Mouse (Mus musculus) regulatory T cell (primary cell): ENCODE measurements around the gene Stard8.
"Not testable (repeated sequence)": the region's sequence is repeated elsewhere in the genome, so short reads cannot be mapped to it uniquely, and the experiment has no call there.

Source experiments
- in situ Hi-C: fragments of 300-600 bp; cut with MboI, MseI; formaldehyde crosslinking; loops from one replicate; pipeline ENCODE4 v1.15.1; 2025; ENCODE audit warnings: high pct_unique_total_duplicates

The Stard8 gene

GRCm38 (mm10) chrX:99003046-99003445 lies at the start of gene Stard8:
Stard8 (plus strand) TSS chrX:99003248.
- in situ Hi-C loops, result no loop called here

DNA sequence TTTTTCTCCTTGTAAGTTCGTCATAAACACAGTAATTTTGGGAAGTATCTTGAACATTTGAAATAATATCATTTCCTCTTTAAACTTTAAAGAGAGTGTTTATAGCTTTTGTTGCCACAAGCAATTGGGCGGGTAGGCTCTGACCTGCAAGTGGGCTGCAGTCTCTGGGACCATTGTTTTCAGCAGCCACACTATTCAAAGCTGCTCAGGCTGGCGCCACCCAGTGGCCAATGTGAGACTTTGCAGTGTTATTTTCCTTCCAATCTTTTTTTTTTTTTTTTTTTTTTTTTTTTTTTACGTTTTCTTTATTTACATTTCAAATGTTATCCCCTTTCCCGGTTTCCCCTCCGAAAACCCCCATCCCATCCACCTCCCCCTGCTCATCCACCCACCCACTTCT lies 49.1 kb upstream of the Stard8 start:
- in situ Hi-C loops, result no loop called here

DNA sequence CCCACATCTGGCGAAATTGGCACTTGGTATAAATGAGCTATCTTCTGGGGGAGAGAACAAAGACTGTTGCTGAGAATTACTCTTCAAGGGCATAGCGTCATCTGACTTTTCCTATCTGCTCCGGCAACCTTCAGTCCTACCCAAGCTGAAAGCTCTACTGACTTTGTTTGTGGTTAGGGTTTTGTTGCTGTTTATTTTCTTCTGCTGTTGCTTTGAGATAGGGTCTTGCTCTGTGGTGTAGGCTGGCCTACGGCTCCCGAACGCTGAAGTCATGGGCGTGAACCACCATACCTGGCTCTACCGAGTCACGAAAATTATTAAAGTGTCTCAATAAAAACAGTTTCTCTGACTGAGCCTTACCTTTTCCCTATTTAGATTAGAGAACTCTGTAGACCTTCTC lies 44.8 kb upstream of the Stard8 start:
- in situ Hi-C loops, result no loop called here

DNA sequence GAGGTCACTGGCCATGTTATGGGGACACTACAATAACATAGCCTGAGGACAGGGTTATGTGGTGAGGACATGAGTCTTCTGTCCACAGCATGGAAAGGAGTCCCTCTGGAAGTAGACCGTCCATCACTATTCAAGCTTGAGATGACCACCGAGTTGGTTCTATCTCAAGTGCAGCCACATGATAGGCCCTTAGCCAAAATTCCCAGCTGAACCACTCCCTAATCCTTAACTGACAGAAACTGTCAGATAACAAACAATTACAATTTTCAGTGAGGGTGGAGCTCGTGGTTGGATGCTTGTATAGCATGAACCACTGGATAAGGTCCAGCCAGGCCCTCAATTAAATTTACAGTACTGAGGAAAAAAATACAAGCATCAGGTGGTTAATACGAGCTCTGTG lies 44.0 kb upstream of the Stard8 start:
- in situ Hi-C loops, result no loop called here

- in situ Hi-C loops, result loop anchor here (10.0 kb wide), 1 partner anchor 1541 kb away; no protein-coding TSS in a partner anchor
Measured at GRCm38 (mm10) chrX:98963742-98964141, 39.3 kb upstream of the Stard8 start.

GRCm38 (mm10) chrX:98964513-98964912 lies 38.5 kb upstream of the Stard8 start:
- in situ Hi-C loops, result loop anchor here (10.0 kb wide), 1 partner anchor 1540 kb away; no protein-coding TSS in a partner anchor

GRCm38 (mm10) chrX:98986611-98987010 lies 16.4 kb upstream of the Stard8 start:
- in situ Hi-C loops, result not testable (repeated sequence)

DNA sequence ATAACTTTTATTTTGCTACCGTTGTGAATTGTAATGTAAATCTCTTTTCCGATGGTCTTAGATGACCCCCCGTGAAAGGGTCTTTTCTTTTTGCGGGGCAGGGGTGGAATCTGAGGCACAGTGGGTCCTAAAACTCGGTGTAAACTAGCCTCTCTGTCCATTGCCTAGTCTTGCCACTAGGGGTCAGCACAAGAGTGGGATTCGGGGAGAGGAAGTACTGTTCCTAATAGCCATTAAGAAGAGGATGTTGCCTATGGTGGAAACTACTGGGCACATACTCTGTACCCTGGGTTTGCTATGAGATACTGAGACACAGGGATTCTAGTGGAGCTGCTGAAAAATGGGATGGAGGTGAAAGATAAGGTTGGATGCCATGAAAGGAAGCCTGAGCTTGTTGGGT lies 13.5 kb upstream of the Stard8 start:
- in situ Hi-C loops, result no loop called here

- in situ Hi-C loops, result no loop called here
Measured at GRCm38 (mm10) chrX:99002065-99002464, 983 bp upstream of the Stard8 start.

DNA sequence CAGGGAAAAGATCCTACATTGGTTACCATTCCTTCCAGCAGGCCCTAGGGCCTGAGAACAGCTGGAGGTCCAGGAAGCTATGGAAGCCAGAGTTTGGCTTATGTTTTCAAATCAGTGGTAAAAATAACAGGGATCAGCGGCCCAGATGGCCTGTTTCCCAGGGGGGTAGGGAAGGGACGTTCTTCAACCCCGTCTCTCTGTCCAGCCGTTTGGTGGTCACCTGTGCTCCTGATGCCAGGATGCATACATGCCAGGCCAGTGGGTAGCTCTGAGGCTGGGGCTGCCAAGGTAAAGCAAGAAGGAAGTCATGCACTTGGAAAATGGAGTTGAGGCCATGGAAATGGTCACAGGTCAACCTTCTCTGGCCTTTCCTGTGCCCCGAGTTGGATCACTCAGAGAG lies 7.5 kb downstream of the Stard8 start:
- in situ Hi-C loops, result no loop called here

GRCm38 (mm10) chrX:99011281-99011680 lies 8.2 kb downstream of the Stard8 start:
- in situ Hi-C loops, result no loop called here

GRCm38 (mm10) chrX:99012486-99012885 lies 9.4 kb downstream of the Stard8 start:
- in situ Hi-C loops, result no loop called here

DNA sequence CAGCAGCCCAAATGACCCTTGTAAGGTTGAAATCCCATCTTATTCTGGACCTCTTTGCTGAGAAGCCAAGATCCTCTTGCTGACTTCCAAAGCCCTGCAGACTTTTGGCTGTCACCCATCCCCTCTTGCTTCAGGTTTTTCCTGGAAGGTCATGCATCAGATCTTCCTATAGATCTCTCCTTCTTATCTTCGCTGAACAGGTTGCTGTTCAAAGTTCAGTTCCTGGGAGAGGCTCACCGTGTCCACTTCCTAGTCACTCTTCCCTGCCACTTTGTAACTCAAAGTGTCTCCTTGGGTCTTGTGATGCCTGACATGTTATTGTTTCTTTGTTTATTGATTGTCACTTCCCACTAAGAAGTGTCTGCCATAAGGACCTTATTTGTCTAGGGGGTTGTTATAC lies 12.7 kb downstream of the Stard8 start:
- in situ Hi-C loops, result no loop called here

- in situ Hi-C loops, result no loop called here
Measured at GRCm38 (mm10) chrX:99016987-99017386, 13.9 kb downstream of the Stard8 start.

- in situ Hi-C loops, result no loop called here
Measured at GRCm38 (mm10) chrX:99017874-99018273, 14.8 kb downstream of the Stard8 start.

- in situ Hi-C loops, result no loop called here
Measured at GRCm38 (mm10) chrX:99019303-99019702, 16.3 kb downstream of the Stard8 start.

DNA sequence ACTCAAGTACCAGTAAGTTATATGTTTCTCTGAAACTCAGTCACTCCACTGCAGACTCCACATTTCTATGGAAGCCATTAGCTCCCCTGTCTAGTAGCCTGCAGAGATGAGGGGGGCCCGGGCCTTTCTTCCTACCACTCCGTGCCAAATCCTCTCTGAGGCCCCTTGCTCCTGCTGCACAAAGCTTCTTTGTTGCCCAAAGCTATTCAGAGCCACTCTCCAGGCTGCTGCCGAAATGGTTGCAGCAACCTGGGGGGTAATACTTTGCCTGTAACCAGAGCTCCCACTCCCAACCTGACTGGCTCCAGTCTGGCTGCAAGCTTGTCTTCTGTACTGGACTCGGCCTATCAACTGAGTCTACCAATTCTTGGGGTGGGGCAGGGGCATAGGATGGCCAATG lies 17.2 kb downstream of the Stard8 start:
- in situ Hi-C loops, result no loop called here

GRCm38 (mm10) chrX:99021593-99021992 lies 18.5 kb downstream of the Stard8 start:
- in situ Hi-C loops, result no loop called here

DNA sequence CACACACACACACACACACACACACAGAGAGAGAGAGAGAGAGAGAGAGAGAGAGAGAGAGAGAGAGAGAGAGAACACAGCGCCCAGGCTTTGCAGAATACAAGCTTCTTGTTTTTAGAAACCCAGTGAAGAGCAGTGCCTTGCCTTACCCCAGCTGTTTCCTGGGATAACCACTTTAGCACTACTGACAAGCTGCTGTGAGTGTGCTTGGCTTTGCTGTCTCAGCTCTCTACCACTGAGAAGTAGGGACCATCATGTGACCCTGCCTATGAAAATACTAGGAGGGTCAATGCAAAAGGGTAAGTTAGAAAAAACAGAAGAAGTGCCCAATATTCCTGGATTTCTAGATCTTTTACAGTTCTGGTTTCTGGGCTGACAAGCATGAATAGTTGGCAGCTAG lies 20.9 kb downstream of the Stard8 start:
- in situ Hi-C loops, result no loop called here

GRCm38 (mm10) chrX:99035407-99035806 lies 32.4 kb downstream of the Stard8 start:
- in situ Hi-C loops, result no loop called here

DNA sequence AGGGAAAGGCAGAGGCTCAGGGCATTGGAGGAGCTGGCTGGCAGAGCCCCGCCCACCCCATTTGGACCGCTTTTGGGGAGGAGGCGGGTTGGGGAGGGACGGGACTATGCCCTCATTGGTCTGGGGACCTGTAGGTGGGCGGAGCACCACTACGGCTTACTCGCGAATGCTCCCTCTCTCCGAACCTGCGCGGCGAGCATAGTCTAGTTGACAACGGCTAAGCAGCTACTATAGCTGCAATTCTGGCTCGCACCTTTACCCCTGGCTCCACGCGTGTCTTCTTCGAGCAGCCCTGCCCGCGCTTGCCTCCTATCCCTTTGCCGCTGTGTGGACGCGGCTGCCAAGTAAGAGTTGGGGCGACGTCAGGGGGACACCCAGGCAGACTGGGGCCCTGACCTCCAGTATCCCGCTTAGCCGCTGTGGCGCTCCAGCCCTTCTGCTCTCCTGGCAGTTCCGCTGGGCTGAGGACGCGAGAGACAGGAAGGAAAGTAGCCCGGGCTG lies 39.5 kb downstream of the Stard8 start:
- in situ Hi-C loops, result no loop called here

DNA sequence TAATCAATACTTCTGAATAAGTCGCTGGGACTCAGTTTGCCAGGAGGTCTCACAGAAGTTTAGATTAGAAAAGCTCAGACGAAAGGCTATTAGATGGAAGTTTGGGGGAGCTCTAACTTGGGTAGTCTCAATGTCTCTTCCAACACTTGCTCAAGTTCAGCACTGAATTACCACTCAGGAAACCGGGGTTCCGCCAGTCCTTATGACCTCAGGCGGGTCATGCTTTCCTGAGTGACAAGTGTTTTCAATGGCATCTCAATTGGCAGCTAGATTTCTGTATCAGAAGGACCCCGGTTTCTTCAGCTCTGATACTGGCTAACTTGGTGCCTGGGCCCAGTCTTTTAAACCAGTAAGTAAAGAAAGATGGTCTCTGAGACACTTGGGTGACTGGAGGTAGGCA lies 40.2 kb downstream of the Stard8 start:
- in situ Hi-C loops, result no loop called here

DNA sequence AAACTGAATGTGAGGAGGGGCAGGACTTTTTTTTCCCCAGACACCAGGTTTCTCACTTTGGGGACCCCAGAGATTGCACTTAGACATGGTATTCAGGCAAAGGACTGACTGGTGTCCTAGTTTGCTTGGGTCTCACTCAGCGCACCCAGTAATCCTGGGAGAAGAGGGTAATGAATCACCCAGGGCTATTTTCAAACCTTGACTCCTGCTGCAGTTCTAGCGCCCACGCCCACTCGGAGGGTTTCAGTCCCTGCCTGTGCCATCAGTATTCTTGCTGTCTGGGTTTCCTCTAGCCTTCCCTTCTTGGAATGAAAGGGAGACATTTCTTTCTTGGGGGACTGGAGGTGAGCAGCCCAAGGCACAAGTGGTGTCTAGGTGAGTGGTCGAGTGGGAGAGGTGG lies 40.7 kb downstream of the Stard8 start:
- in situ Hi-C loops, result no loop called here

- in situ Hi-C loops, result no loop called here
Measured at GRCm38 (mm10) chrX:99045315-99045714, 42.3 kb downstream of the Stard8 start.
